Mouse (Mus musculus) urinary bladder, adult 18-20 months (tissue): ENCODE data around the gene Ergic1.

Experiments
- DNase-seq, 2 experiments: peaks; one replicate each; pipeline ENCODE4 v3.0.0; 2022; ENCODE audit warnings: low spot score in 2 of 2, mixed read lengths in 2 of 2

Gene Ergic1

DNA sequence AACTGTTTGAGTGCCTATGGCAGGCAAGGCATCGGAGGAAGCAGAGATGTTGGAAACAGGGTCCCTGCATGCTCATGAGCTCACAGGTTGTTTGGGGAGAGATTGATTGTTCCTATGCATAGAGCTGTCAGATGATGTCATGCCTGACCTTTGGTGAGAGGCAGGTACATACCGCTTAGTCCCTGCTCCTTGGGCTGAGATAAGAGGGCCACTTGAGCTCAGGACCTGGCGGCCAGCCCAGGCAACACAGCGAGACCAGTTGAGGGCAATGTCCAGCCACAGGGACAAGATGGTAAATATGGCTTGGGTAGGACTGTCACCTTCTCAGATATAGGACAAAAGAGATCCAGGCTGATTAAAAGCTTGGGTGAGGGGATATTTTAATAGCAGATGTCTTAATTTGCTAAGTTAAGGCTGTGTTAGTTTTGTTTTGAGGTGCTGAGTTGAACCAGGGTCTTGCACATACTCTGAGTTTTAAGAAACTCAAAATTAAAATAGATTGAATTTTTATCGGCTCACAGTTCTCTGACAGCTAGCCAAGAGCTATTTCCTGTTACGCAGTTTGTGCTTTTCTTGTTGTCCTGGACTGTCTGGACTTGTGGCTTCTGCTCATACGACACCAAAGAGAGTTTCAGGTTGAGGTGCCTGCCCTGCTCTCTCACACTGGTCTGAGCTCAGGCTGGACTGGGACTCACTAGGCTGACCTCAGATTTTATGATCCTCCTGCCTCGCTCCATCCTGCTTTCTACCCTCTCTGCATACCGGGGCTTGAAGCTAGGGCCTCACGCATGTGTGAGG lies 138.7 kb downstream of the Ergic1 start:
- DNase-seq: no peak

- no peak for DNase-seq
These were observed 140.3 kb downstream of the Ergic1 start for GRCm38 (mm10) chr17:26701565-26701964.

DNA sequence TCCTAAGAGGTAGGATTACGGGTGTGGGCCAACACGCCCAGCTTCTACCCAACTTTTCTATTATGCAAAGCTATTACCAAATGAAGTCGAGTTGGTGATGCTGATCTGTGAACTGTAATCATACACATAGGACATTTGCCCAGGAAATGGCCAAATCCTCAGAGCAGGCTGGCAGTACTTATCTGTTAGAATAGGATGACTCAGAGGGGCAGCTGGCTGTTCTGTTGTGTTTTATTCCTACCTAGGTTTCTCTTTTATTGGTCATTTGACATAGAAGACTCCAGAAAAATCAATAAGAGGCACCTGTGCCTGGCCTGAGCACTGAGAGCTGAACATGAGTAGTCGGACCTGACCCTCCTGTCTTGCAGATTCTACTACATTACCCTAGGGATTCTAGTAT lies 141.3 kb downstream of the Ergic1 start:
- DNase-seq: no peak

GRCm38 (mm10) chr17:26703671-26704070 lies 142.4 kb downstream of the Ergic1 start:
- no peak for DNase-seq

DNA sequence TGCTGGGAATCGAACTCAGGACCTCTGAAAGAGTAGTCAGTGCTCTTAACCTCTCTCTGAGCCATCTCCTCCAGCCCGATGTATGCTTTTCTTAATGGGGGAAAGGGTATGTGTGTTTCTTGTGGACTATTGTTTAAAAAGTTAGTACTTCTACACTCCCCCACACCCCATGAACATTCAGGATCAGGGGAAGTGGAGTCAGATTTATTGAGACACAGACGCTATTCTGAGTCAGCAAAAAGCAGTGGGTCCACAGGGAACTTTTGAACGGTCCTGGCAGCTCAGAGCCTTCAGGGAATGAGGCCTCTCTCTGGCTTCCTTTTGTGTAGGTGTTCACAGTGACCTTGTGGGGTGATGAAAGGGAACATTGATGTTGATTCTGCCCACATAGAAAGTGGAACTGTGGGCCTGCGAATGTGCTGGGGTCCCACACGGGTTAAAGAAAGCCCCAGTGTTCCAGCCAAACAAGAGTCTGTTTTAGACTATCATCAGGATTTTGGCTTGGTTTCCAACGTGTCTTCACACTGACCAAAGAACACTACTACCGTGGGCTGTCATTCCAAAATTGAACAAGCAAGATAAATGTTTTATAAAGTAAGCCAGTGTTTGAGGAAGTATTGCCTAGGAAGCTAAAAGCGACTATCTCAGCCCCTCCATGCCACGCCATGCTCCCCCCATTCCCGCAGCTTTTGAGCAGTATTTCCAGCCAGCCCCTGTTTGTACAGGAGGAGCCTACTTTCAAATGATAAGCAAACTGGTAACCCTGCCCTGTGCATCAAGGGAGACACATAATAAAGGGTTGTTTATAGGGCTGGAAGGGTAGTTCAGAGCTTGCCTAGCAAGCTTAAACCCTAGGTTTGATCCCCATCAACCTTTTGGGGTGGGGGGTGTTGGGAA lies 144.4 kb downstream of the Ergic1 start:
- no peak for DNase-seq
